Mouse (Mus musculus): ENCODE data around the gene Gfap. TPM values are rescaled to one million over a fixed set of nuclear protein-coding genes. Genes with fewer than 3 reads are reported as not detected.

Gene Gfap
- polyA plus RNA-seq, 2 experiments, result 0.48 to 0.50 TPM

GRCm38 (mm10) chr11:102930672-102931071 is 30.0 kb upstream of the Gfap start:
- Histone ChIP-seq H3K9me3 (ENCODE audit: control insufficient read depth, low read length) (no peaks in the 10 kb centered on the region), H3K4me3 (replicated peaks; ENCODE audit: low read length) (no peak overlapping the region), H3K4me2 (replicated peaks; ENCODE audit: low read depth, low read length, severe bottlenecking) (no peak overlapping the region), H3K4me1 (ENCODE audit: control insufficient read depth, insufficient read depth, low read length) (no peaks in the 10 kb centered on the region), H3K27me3 (ENCODE audit: control insufficient read depth, insufficient read depth, low read length) (no peaks in the 10 kb centered on the region), H3K27ac (replicated peaks; ENCODE audit: low read depth, low read length) (no peak overlapping the region), H3K9ac (ENCODE audit: low read depth, low read length, severe bottlenecking) (no peak overlapping the region), H3K36me3 (ENCODE audit: control insufficient read depth, insufficient read depth, low read length) (no peaks in the 10 kb centered on the region)
- TF ChIP-seq POLR2A (IDR thresholded peaks at IDR 0.05; ENCODE audit: borderline replicate concordance, extremely low read depth, insufficient read depth, insufficient read length), result no peak
- DNase-seq (ENCODE audit: low spot score), result no peak
- no peak for ATAC-seq (ENCODE audit: low FRiP score, low read depth)
- 90% methylated on average over 10 of the region's 10 CpGs for WGBS

GRCm38 (mm10) chr11:102925351-102925717 is 24.6 kb upstream of the Gfap start:
- H3K27ac ChIP-seq (replicated peaks; ENCODE audit: low read depth, low read length), result peak overlapping the region; percentile 76
- H3K4me2 ChIP-seq (replicated peaks; ENCODE audit: low read depth, low read length, severe bottlenecking), result peak overlapping the region; percentile 68
- DNase-seq (ENCODE audit: low spot score) (no peak), ATAC-seq (ENCODE audit: low FRiP score, low read depth) (peak; percentile 54)
- H3K4me1 ChIP-seq (ENCODE audit: control insufficient read depth, insufficient read depth, low read length), result peaks cover 7% of the 10 kb centered on the region; the same call in 1 of the 2 replicates
- H3K9ac ChIP-seq (ENCODE audit: low read depth, low read length, severe bottlenecking), result peak overlapping the region; percentile 64
- 2% methylated on average over 10 of the region's 10 CpGs for WGBS
- H3K36me3 ChIP-seq (ENCODE audit: control insufficient read depth, insufficient read depth, low read length), result no peaks in the 10 kb centered on the region
- no peaks in the 10 kb centered on the region for H3K9me3 ChIP-seq (ENCODE audit: control insufficient read depth, low read length)
- H3K27me3 ChIP-seq (ENCODE audit: control insufficient read depth, insufficient read depth, low read length), result no peaks in the 10 kb centered on the region
- no peak for TF ChIP-seq POLR2A (IDR thresholded peaks at IDR 0.05; ENCODE audit: borderline replicate concordance, extremely low read depth, insufficient read depth, insufficient read length)
- peak overlapping the region; percentile 69 for H3K4me3 ChIP-seq (replicated peaks; ENCODE audit: low read length)

GRCm38 (mm10) chr11:102924557-102925350 is 24.0 kb upstream of the Gfap start, which contains the start of gene Kif18b:
Kif18b (minus strand) TSS chr11:102925124.
- Histone ChIP-seq H3K4me1 (ENCODE audit: control insufficient read depth, insufficient read depth, low read length) (peaks cover 7% of the 10 kb centered on the region; the same call in 1 of the 2 replicates), H3K9me3 (ENCODE audit: control insufficient read depth, low read length) (no peaks in the 10 kb centered on the region), H3K36me3 (ENCODE audit: control insufficient read depth, insufficient read depth, low read length) (no peaks in the 10 kb centered on the region), H3K9ac (ENCODE audit: low read depth, low read length, severe bottlenecking) (peak within 1 kb of the TSS; percentile 64), H3K27ac (replicated peaks; ENCODE audit: low read depth, low read length) (peak within 1 kb of the TSS; percentile 76), H3K27me3 (ENCODE audit: control insufficient read depth, insufficient read depth, low read length) (no peaks in the 10 kb centered on the region), H3K4me2 (replicated peaks; ENCODE audit: low read depth, low read length, severe bottlenecking) (peak within 1 kb of the TSS; percentile 68), H3K4me3 (replicated peaks; ENCODE audit: low read length) (peak within 1 kb of the TSS; percentile 69)
- ATAC-seq (ENCODE audit: low FRiP score, low read depth) (peak; percentile 95), DNase-seq (ENCODE audit: low spot score) (peak; percentile 100)
- no peak for TF ChIP-seq POLR2A (IDR thresholded peaks at IDR 0.05; ENCODE audit: borderline replicate concordance, extremely low read depth, insufficient read depth, insufficient read length)
- under 1% methylated on average over 61 of the region's 62 CpGs for WGBS

- H3K27ac ChIP-seq (replicated peaks; ENCODE audit: low read depth, low read length), result no peak overlapping the region
- no peak for TF ChIP-seq POLR2A (IDR thresholded peaks at IDR 0.05; ENCODE audit: borderline replicate concordance, extremely low read depth, insufficient read depth, insufficient read length)
- no peaks in the 10 kb centered on the region for H3K27me3 ChIP-seq (ENCODE audit: control insufficient read depth, insufficient read depth, low read length)
- ATAC-seq (ENCODE audit: low FRiP score, low read depth) (no peak), DNase-seq (ENCODE audit: low spot score) (no peak)
- peaks cover 7% of the 10 kb centered on the region; the same call in 1 of the 2 replicates for H3K4me1 ChIP-seq (ENCODE audit: control insufficient read depth, insufficient read depth, low read length)
- H3K36me3 ChIP-seq (ENCODE audit: control insufficient read depth, insufficient read depth, low read length), result no peaks in the 10 kb centered on the region
- no peak overlapping the region for H3K4me3 ChIP-seq (replicated peaks; ENCODE audit: low read length)
- 58% methylated on average over 6 of the region's 6 CpGs for WGBS
- H3K9ac ChIP-seq (ENCODE audit: low read depth, low read length, severe bottlenecking), result no peak overlapping the region
- H3K9me3 ChIP-seq (ENCODE audit: control insufficient read depth, low read length), result no peaks in the 10 kb centered on the region
- no peak overlapping the region for H3K4me2 ChIP-seq (replicated peaks; ENCODE audit: low read depth, low read length, severe bottlenecking)
Measured at GRCm38 (mm10) chr11:102921491-102921890, 20.8 kb upstream of the Gfap start.

GRCm38 (mm10) chr11:102918077-102918476 is 17.4 kb upstream of the Gfap start:
- no peak overlapping the region for H3K4me2 ChIP-seq (replicated peaks; ENCODE audit: low read depth, low read length, severe bottlenecking)
- no peaks in the 10 kb centered on the region for H3K4me1 ChIP-seq (ENCODE audit: control insufficient read depth, insufficient read depth, low read length)
- WGBS, result 85% methylated on average over 4 of the region's 4 CpGs
- H3K36me3 ChIP-seq (ENCODE audit: control insufficient read depth, insufficient read depth, low read length), result peaks cover 29% of the 10 kb centered on the region
- H3K4me3 ChIP-seq (replicated peaks; ENCODE audit: low read length), result no peak overlapping the region
- no peaks in the 10 kb centered on the region for H3K27me3 ChIP-seq (ENCODE audit: control insufficient read depth, insufficient read depth, low read length)
- no peak overlapping the region for H3K9ac ChIP-seq (ENCODE audit: low read depth, low read length, severe bottlenecking)
- no peak for DNase-seq (ENCODE audit: low spot score)
- no peak for TF ChIP-seq POLR2A (IDR thresholded peaks at IDR 0.05; ENCODE audit: borderline replicate concordance, extremely low read depth, insufficient read depth, insufficient read length)
- no peak overlapping the region for H3K27ac ChIP-seq (replicated peaks; ENCODE audit: low read depth, low read length)
- no peaks in the 10 kb centered on the region for H3K9me3 ChIP-seq (ENCODE audit: control insufficient read depth, low read length)
- ATAC-seq (ENCODE audit: low FRiP score, low read depth), result no peak
